Mouse (Mus musculus): ENCODE data around the gene Nudcd3.

The Nudcd3 gene

GRCm38 (mm10) chr11:6063501-6064214 lies 136.6 kb downstream of the Nudcd3 start:
- DNase-seq (ENCODE audit: low spot score in 2 of 2), result no peak

- no peak for DNase-seq (ENCODE audit: low spot score in 2 of 2)
These were observed 137.2 kb downstream of the Nudcd3 start for GRCm38 (mm10) chr11:6063065-6063464.

GRCm38 (mm10) chr11:6062329-6062728 lies 137.9 kb downstream of the Nudcd3 start:
- DNase-seq (ENCODE audit: low spot score in 2 of 2), result no peak

GRCm38 (mm10) chr11:6061891-6062290 lies 138.3 kb downstream of the Nudcd3 start:
- no peak for DNase-seq (ENCODE audit: low spot score in 2 of 2)

GRCm38 (mm10) chr11:6059162-6059561 lies 141.1 kb downstream of the Nudcd3 start:
- no peak for DNase-seq (ENCODE audit: low spot score in 2 of 2)

All from urinary bladder, adult 18-20 months (tissue).